Mouse (Mus musculus) megakaryocyte, embryonic 14.5 days (primary cell): ENCODE measurements around the gene En2.

Source experiments
- FLI1 ChIP-seq: IDR thresholded peaks from 2 replicates; pipeline ENCODE4 v1.6.1; 2012; ENCODE audit warnings: low read length, inconsistent platforms, mixed read lengths
- GATA1 ChIP-seq: IDR thresholded peaks from 3 replicates; pipeline ENCODE4 v1.6.1; 2012; ENCODE audit warnings: mixed read lengths, low read length, inconsistent platforms, borderline replicate concordance

DNA sequence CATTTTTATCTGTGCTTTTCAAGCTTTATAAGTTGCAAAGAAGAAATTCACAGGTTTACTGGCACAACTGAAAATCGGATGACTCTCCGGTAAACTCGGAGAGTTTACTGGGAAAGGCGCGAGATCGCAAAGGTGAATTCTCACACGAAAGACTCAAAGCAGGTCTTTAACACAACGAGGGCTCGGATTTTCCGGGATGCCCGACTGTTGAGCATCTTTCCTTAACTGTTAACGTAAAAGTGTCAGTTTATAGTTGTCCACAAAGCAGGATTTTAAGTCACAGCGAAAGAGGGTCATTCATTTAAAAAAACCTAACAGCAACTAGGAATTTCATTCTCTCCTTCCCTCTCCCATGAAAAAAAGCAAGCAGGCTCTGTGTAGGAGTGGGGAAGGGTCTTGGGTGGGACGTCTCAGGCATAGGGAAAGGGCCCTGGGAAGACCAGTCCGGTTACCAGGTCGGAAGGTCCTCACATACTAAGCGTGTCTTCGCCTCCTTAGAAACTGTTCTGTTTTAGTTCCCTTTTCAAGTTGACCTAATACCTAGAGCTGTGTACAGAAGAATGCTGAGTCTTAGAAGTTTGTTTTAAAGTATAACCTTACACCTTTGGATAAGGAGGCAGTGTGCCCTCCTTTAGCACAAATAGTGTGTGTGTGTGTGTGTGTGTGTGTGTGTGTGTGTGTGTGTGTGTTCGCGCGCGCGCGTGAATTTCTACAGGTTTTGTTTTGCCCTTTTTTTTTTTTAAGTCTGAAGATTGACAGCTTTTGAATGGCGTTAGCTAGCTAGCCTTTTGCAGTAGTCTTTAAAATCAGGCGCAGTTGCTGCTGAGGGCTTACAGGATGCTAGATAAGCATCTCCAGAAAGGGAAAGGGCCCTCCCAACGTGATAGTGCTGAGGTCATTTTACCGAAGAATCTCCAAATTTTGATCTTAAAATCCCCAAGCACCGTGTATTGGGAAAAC lies 45.4 kb downstream of the En2 start:
- TF ChIP-seq FLI1 (no peak), GATA1 (no peak)
